Mouse (Mus musculus): ENCODE data around the gene Fndc3b. TPM values are rescaled to one million over a fixed set of nuclear protein-coding genes. Genes with fewer than 3 reads are reported as not detected.
"Not testable (repeated sequence)": the region's sequence is repeated elsewhere in the genome, so short reads cannot be mapped to it uniquely, and the experiment has no call there.

Gene Fndc3b
- polyA plus RNA-seq, 1 experiment from 2014 or later = 22.4 TPM

- no peak for ATAC-seq (ENCODE audit: low FRiP score)
- 89% methylated on average over 8 of the region's 8 CpGs for WGBS
- Histone ChIP-seq H3K36me3 (0 out of 2 replicates have a peak, but pooled peaks cover 4% of the 10 kb centered on the region), H3K4me2 (replicated peaks) (no peak overlapping the region), H3K4me3 (no peak overlapping the region), H3K4me1 (peaks cover 6% of the 10 kb centered on the region), H3K27me3 (no peaks in the 10 kb centered on the region), H3K27ac (no peak overlapping the region), H3K9me3 (replicated peaks) (no peaks in the 10 kb centered on the region), H3K9ac (no peak overlapping the region)
Measured at GRCm38 (mm10) chr3:27491367-27491766, 219.7 kb downstream of the Fndc3b start.

- Histone ChIP-seq H3K9ac (no peak overlapping the region), H3K27ac (no peak overlapping the region), H3K36me3 (0 out of 2 replicates have a peak, but pooled peaks cover 4% of the 10 kb centered on the region), H3K4me3 (no peak overlapping the region), H3K4me2 (replicated peaks) (no peak overlapping the region), H3K4me1 (peaks cover 6% of the 10 kb centered on the region), H3K9me3 (replicated peaks) (no peaks in the 10 kb centered on the region), H3K27me3 (no peaks in the 10 kb centered on the region)
- 85% methylated on average over 9 of the region's 9 CpGs for WGBS
- ATAC-seq (ENCODE audit: low FRiP score) = no peak
Measured at GRCm38 (mm10) chr3:27490891-27491290, 220.2 kb downstream of the Fndc3b start.

GRCm38 (mm10) chr3:27489550-27489949 is 221.6 kb downstream of the Fndc3b start:
- H3K4me1 ChIP-seq = no peaks in the 10 kb centered on the region
- H3K9ac ChIP-seq = no peak overlapping the region
- no peaks in the 10 kb centered on the region for H3K27me3 ChIP-seq
- 0 out of 2 replicates have a peak, but pooled peaks cover 4% of the 10 kb centered on the region for H3K36me3 ChIP-seq
- 80% methylated on average over 6 of the region's 6 CpGs for WGBS
- H3K4me3 ChIP-seq = no peak overlapping the region
- no peak overlapping the region for H3K4me2 ChIP-seq (replicated peaks)
- H3K27ac ChIP-seq = no peak overlapping the region
- no peak for ATAC-seq (ENCODE audit: low FRiP score)
- no peaks in the 10 kb centered on the region for H3K9me3 ChIP-seq (replicated peaks)

- no peak overlapping the region for H3K27ac ChIP-seq
- no peak overlapping the region for H3K9ac ChIP-seq
- WGBS = 91% methylated on average over 4 of the region's 4 CpGs
- peaks cover 4% of the 10 kb centered on the region; the same call in 1 of the 2 replicates for H3K36me3 ChIP-seq
- no peaks in the 10 kb centered on the region for H3K27me3 ChIP-seq
- no peaks in the 10 kb centered on the region for H3K9me3 ChIP-seq (replicated peaks)
- no peaks in the 10 kb centered on the region for H3K4me1 ChIP-seq
- H3K4me3 ChIP-seq = no peak overlapping the region
- ATAC-seq (ENCODE audit: low FRiP score) = no peak
- H3K4me2 ChIP-seq (replicated peaks) = no peak overlapping the region
Measured at GRCm38 (mm10) chr3:27485141-27485540, 226.0 kb downstream of the Fndc3b start.

GRCm38 (mm10) chr3:27484698-27485097 is 226.4 kb downstream of the Fndc3b start:
- 76% methylated on average over 3 of the region's 3 CpGs for WGBS
- no peak for ATAC-seq (ENCODE audit: low FRiP score)
- no peaks in the 10 kb centered on the region for H3K9me3 ChIP-seq (replicated peaks)
- H3K27me3 ChIP-seq = no peaks in the 10 kb centered on the region
- no peak overlapping the region for H3K9ac ChIP-seq
- H3K4me2 ChIP-seq (replicated peaks) = no peak overlapping the region
- H3K4me3 ChIP-seq = no peak overlapping the region
- H3K4me1 ChIP-seq = no peaks in the 10 kb centered on the region
- H3K27ac ChIP-seq = no peak overlapping the region
- H3K36me3 ChIP-seq = peaks cover 4% of the 10 kb centered on the region; the same call in 1 of the 2 replicates

- ATAC-seq (ENCODE audit: low FRiP score) = no peak
- no peak overlapping the region for H3K4me2 ChIP-seq (replicated peaks)
- 91% methylated on average over 10 of the region's 10 CpGs for WGBS
Measured at GRCm38 (mm10) chr3:27483762-27484161, 227.3 kb downstream of the Fndc3b start.

GRCm38 (mm10) chr3:27483321-27483720 is 227.8 kb downstream of the Fndc3b start:
- ATAC-seq (ENCODE audit: low FRiP score) = no peak
- Histone ChIP-seq H3K4me2 (replicated peaks) (no peak overlapping the region), H3K27ac (no peak overlapping the region), H3K4me1 (no peaks in the 10 kb centered on the region), H3K27me3 (no peaks in the 10 kb centered on the region), H3K4me3 (no peak overlapping the region), H3K36me3 (peaks cover 11% of the 10 kb centered on the region; the same call in 1 of the 2 replicates), H3K9me3 (replicated peaks) (no peaks in the 10 kb centered on the region), H3K9ac (no peak overlapping the region)
- WGBS = 91% methylated on average over 3 of the region's 3 CpGs

More at GRCm38 (mm10) chr3:27483762-27484161, 227.3 kb downstream of the Fndc3b start:
- Histone ChIP-seq H3K36me3 (peaks cover 7% of the 10 kb centered on the region; the same call in 1 of the 2 replicates), H3K9me3 (replicated peaks) (no peaks in the 10 kb centered on the region), H3K4me3 (no peak overlapping the region), H3K27me3 (no peaks in the 10 kb centered on the region), H3K4me1 (no peaks in the 10 kb centered on the region), H3K27ac (no peak overlapping the region), H3K9ac (no peak overlapping the region)

GRCm38 (mm10) chr3:27481738-27482137 is 229.4 kb downstream of the Fndc3b start:
- no peak overlapping the region for H3K4me2 ChIP-seq (replicated peaks)
- H3K27ac ChIP-seq = no peak overlapping the region
- H3K27me3 ChIP-seq = no peaks in the 10 kb centered on the region
- no peaks in the 10 kb centered on the region for H3K9me3 ChIP-seq (replicated peaks)
- H3K4me3 ChIP-seq = no peak overlapping the region
- H3K9ac ChIP-seq = no peak overlapping the region
- peaks cover 7% of the 10 kb centered on the region; the same call in 1 of the 2 replicates for H3K36me3 ChIP-seq
- 94% methylated on average over 5 of the region's 5 CpGs for WGBS
- ATAC-seq (ENCODE audit: low FRiP score) = no peak
- H3K4me1 ChIP-seq = no peaks in the 10 kb centered on the region

- H3K4me1 ChIP-seq = no peaks in the 10 kb centered on the region
- H3K27ac ChIP-seq = no peak overlapping the region
- no peak overlapping the region for H3K9ac ChIP-seq
- H3K4me2 ChIP-seq (replicated peaks) = no peak overlapping the region
- H3K27me3 ChIP-seq = no peaks in the 10 kb centered on the region
- WGBS = 92% methylated on average over 2 of the region's 2 CpGs
- no peak for ATAC-seq (ENCODE audit: low FRiP score)
- no peaks in the 10 kb centered on the region for H3K9me3 ChIP-seq (replicated peaks)
- H3K4me3 ChIP-seq = no peak overlapping the region
- peaks cover 7% of the 10 kb centered on the region; the same call in 1 of the 2 replicates for H3K36me3 ChIP-seq
Measured at GRCm38 (mm10) chr3:27479378-27479777, 231.7 kb downstream of the Fndc3b start.

- 94% methylated on average over 16 of the region's 16 CpGs for WGBS
- Histone ChIP-seq H3K9me3 (replicated peaks) (no peaks in the 10 kb centered on the region), H3K27me3 (no peaks in the 10 kb centered on the region), H3K4me1 (no peaks in the 10 kb centered on the region), H3K36me3 (peaks cover 10% of the 10 kb centered on the region), H3K9ac (no peak overlapping the region), H3K4me3 (no peak overlapping the region), H3K27ac (no peak overlapping the region), H3K4me2 (replicated peaks) (no peak overlapping the region)
- ATAC-seq (ENCODE audit: low FRiP score) = no peak
Measured at GRCm38 (mm10) chr3:27478563-27479156, 232.4 kb downstream of the Fndc3b start.

- not testable (repeated sequence) for H3K9me3 ChIP-seq (replicated peaks); H3K9ac ChIP-seq; H3K4me1 ChIP-seq; H3K27me3 ChIP-seq; H3K27ac ChIP-seq; H3K4me3 ChIP-seq; ATAC-seq (ENCODE audit: low FRiP score); H3K4me2 ChIP-seq (replicated peaks)
- H3K36me3 ChIP-seq = peaks cover 12% of the 10 kb centered on the region
- 88% methylated on average over 3 of the region's 3 CpGs for WGBS
Measured at GRCm38 (mm10) chr3:27477749-27478148, 233.4 kb downstream of the Fndc3b start.

- H3K4me3 ChIP-seq = no peak overlapping the region
- no peaks in the 10 kb centered on the region for H3K4me1 ChIP-seq
- no peaks in the 10 kb centered on the region for H3K9me3 ChIP-seq (replicated peaks)
- peaks cover 12% of the 10 kb centered on the region for H3K36me3 ChIP-seq
- no peaks in the 10 kb centered on the region for H3K27me3 ChIP-seq
- WGBS = 76% methylated on average over 7 of the region's 7 CpGs
- H3K9ac ChIP-seq = no peak overlapping the region
- no peak overlapping the region for H3K27ac ChIP-seq
- no peak for ATAC-seq (ENCODE audit: low FRiP score)
- no peak overlapping the region for H3K4me2 ChIP-seq (replicated peaks)
Measured at GRCm38 (mm10) chr3:27475899-27476298, 235.2 kb downstream of the Fndc3b start.

All from hindbrain, embryonic 12.5 days (tissue).